Mouse (Mus musculus) gastrocnemius, adult 2 months (tissue): ENCODE measurements around the gene Birc7. TPM values are rescaled to one million over a fixed set of nuclear protein-coding genes. Genes with fewer than 3 reads are reported as not detected.

Experiments used
- DNase-seq: peaks from one replicate; pipeline ENCODE4 v3.0.0; 2022
- H3K27ac ChIP-seq: fragments of 200-600 bp; 2 replicates; pipeline ENCODE4 v1.8.1; 2022; ENCODE audit warnings: mild to moderate bottlenecking
- H3K4me3 ChIP-seq: fragments of 200-600 bp; 2 replicates; pipeline ENCODE4 v1.8.1; 2022; ENCODE audit warnings: mild to moderate bottlenecking, moderate library complexity
- CTCF ChIP-seq: fragments of 200-600 bp; IDR thresholded peaks from 2 replicates; pipeline ENCODE4 v1.8.1; 2022; ENCODE audit warnings: antibody characterized with exemption, mild to moderate bottlenecking, moderate library complexity
- intact Hi-C: fragments of 180-260 bp; cut with DNase I; formaldehyde crosslinking; loops from one replicate; pipeline ENCODE4 v1.15.1; 2025
- total RNA-seq, 2 experiments: library from RNA; stranded (reverse); gene quantifications; 2 replicates each; pipeline ENCODE4 v1.2.3; 2021

Birc7 gene
- total RNA-seq, 2 experiments from 2014 or later, result not detected

DNA sequence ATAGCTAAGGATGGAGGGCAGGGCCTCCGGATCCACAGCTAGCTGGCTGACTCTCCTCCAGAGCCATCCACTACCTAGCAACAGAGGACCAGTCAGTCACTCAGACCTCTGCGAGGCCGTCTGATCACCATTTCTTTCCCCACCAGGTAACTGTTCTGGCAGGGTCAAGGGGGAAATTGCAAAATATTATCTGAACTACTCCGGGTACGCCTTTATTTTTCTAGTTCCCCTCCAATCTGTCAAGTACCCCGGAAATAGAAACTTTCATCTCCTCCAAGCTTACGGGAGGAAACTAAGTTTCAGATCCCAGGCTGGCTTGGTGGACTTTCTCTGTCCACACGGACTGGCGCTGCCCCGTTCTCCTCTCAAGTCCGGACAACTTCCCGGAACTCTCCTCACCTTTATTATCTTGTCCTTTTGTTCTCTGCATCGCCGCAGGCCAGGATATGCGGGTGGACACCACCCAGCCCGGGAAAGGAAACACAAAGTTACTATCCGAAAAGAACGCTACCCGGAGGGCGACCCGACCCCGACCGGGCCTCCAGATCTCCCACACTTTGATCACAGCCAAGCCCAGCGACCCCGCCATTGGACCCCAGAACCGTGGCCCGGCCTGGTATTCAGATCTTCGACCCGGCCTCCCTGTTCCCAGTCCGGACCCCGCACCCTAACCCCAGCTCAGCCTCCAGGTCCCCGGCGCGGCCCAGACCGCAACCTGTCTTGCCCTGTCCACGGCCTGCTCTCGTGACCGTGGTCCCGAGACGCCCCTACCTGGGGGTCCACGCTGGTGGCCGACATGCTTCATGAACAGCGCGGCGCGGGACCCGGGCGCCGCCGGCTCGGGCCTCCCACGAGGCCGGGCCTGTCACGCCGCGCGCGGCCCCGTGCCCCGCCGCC is 8.7 kb upstream of the Birc7 start:
- Histone ChIP-seq H3K27ac (peak overlapping the region; percentile 93), H3K4me3 (peak overlapping the region; percentile 100)
- TF ChIP-seq CTCF, result no peak
- intact Hi-C loops, result no loop called here
- DNase-seq, result no peak

- DNase-seq, result peak; percentile 99
- TF ChIP-seq CTCF, result no peak
- intact Hi-C loops, result no loop called here
- peak within 1 kb of the TSS; percentile 93 for H3K27ac ChIP-seq
- H3K4me3 ChIP-seq, result peak within 1 kb of the TSS; percentile 100
Observed at GRCm38 (mm10) chr2:180920810-180921400, 7.9 kb upstream of the Birc7 start, which contains the start of gene Ythdf1. TSS of gene Ythdf1 (minus strand) at chr2:180920949.

- Histone ChIP-seq H3K27ac (no peak overlapping the region), H3K4me3 (no peak overlapping the region)
- DNase-seq, result no peak
- TF ChIP-seq CTCF, result no peak
- intact Hi-C loops, result no loop called here
Observed at GRCm38 (mm10) chr2:180922739-180923138, 6.1 kb upstream of the Birc7 start.

DNA sequence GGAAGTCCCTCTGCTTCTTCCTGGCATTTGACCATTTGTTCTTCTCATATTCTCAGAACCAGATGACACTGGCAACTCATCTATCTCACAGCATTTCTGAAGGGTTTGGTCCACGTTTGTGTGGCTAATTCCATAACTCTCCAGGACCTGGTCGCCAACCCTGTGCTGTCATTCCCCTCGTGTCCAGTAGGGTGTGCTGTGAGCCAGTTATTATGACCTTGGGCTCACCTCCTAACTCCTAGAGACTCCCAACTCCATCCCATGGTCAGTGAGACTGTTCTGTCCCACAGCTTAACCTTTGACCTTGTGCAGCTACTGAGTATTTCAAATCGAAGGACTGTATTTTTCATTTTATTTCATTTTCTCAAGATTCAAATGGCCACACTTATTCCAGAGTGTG is 3.6 kb upstream of the Birc7 start:
- DNase-seq, result peak; percentile 76
- peak; percentile 87 for TF ChIP-seq CTCF
- Histone ChIP-seq H3K4me3 (no peak overlapping the region), H3K27ac (no peak overlapping the region)
- intact Hi-C loops, result loop anchor here (1.0 to 2.0 kb wide), 2 partner anchors 39 to 136 kb away; no protein-coding TSS in a partner anchor

DNA sequence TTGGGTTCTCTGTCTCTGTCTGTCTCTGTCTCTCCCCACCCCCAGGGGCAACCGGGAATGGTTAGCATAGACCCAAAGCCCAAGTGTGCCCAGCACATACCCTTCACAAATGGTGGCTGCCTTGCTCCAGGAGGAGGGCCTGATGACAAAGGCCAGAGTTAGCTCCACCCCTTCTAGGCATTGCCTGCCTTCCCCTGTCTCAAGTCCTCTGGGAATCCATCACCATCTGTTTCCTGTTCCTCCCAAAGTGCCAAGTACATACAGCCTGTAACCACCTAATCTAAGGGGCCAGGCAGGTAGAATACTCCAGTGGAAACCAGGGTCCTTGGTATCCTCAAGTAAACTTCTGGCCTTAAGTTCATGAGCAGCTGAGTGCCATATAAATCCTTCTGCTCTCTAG is 3.6 kb downstream of the Birc7 start:
- intact Hi-C loops, result no loop called here

GRCm38 (mm10) chr2:180940187-180940586 is 11.4 kb downstream of the Birc7 start:
- no peak overlapping the region for H3K27ac ChIP-seq
- intact Hi-C loops, result no loop called here
- H3K4me3 ChIP-seq, result no peak overlapping the region
- DNase-seq, result no peak
- TF ChIP-seq CTCF, result no peak

More for the DNA sequence above, 3.6 kb downstream of the Birc7 start:
- TF ChIP-seq CTCF, result no peak
- no peak for DNase-seq
- H3K27ac ChIP-seq, result no peak overlapping the region
- H3K4me3 ChIP-seq, result no peak overlapping the region

GRCm38 (mm10) chr2:180941869-180942268 is 13.0 kb downstream of the Birc7 start:
- H3K27ac ChIP-seq, result no peak overlapping the region
- H3K4me3 ChIP-seq, result no peak overlapping the region
- intact Hi-C loops, result no loop called here
- TF ChIP-seq CTCF, result no peak
- no peak for DNase-seq

DNA sequence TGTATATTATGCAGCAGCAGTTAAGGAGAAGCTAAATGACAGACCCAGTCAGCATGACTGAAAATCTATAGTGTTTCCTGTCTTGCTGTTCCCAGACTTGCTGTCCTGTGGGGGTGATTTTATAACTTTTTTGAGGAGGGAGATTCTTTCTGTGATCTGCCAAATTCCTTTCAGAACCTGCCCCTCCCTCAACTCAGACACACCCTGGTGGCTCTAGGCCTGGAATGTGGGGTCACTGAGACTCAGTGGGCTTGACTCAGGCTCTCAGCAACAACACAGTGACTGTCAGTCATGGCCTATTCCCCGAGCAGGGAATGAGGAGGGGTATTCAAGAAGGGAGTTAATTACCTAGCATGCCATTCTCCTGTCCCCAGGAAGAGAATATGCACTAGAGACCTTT is 21.1 kb downstream of the Birc7 start:
- Histone ChIP-seq H3K27ac (no peak overlapping the region), H3K4me3 (no peak overlapping the region)
- intact Hi-C loops, result no loop called here
- TF ChIP-seq CTCF, result no peak
- DNase-seq, result no peak

DNA sequence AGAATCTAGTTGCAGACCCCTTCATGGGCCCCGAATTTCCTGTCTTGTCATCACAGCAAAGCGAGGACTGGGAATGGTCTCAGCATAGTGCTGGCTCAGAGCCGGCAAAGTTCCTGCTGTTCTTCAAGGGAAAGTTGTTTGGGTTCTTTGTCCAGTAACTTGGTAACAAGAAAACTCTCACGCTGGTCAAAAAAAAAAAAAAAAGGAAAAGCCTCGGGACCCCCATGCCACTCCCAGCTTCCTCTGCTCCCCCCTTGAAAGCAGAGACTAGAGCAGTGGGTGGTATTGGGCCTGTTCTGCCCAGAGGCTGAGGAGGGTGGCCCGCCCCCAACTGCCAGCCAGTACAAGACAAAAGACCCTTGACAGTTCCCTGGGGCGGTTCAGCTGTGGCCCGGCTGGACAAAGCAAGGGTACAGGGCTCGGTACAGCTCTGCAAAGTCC is 23.9 kb downstream of the Birc7 start:
- intact Hi-C loops, result no loop called here
- Histone ChIP-seq H3K4me3 (no peak overlapping the region), H3K27ac (no peak overlapping the region)
- TF ChIP-seq CTCF, result no peak
- no peak for DNase-seq

DNA sequence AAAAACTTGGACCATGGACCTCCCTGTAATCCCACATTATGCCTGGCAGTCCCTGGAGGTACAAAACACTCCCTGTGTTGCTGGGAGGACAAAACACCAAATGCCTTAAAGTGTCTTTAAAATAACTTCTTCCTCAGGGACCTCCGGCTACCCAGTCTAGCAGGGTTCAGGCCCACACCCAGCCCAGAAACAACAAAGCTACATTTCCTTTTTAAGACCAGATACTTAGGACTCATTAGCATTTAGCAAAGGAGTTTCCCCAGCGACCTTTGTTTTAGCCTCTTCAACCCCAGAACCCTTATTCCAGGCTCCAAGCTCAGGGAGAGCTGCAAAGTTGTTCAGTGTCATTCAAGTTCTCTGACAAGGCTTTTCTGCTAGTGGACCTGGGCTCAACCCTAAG is 24.8 kb downstream of the Birc7 start:
- H3K27ac ChIP-seq, result no peak overlapping the region
- DNase-seq, result no peak
- intact Hi-C loops, result no loop called here
- TF ChIP-seq CTCF, result no peak
- H3K4me3 ChIP-seq, result peak overlapping the region; percentile 80

- Histone ChIP-seq H3K4me3 (peak within 1 kb of the TSS; percentile 80), H3K27ac (peak within 1 kb of the TSS; percentile 31; the same call in 1 of the 2 replicates)
- intact Hi-C loops, result no loop called here
- peak; percentile 47 for DNase-seq
- peak; percentile 31; the same call in 1 of the 2 replicates for TF ChIP-seq CTCF
Observed at GRCm38 (mm10) chr2:180954061-180955047, 25.5 kb downstream of the Birc7 start, which contains the start of gene Nkain4. TSS of gene Nkain4 (minus strand) at chr2:180954699.

DNA sequence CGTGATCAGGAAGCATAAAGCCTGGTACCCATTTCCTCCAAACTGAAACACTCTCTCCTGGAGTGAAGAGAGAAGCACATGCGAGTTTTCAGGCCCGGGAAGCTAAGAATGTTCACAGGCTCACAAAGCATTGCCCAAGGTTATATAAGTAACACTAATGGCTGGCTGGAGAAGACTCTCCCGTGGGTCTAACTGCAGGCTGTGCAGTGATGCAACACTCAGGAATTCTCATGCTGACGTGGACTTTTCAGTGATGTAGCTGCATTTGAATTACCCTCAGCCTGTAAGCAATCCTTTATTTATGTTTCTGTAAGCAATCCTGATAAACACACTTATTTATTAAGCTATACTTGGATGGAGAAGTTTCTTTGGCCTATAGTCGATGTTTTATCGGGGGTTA is 30.8 kb downstream of the Birc7 start:
- no peak overlapping the region for H3K27ac ChIP-seq
- no peak for DNase-seq
- no peak for TF ChIP-seq CTCF
- intact Hi-C loops, result loop anchor here (10.0 kb wide), 1 partner anchor 175 kb away; no protein-coding TSS in a partner anchor
- H3K4me3 ChIP-seq, result no peak overlapping the region
